Mouse (Mus musculus): ENCODE measurements around the gene Gsdma.
"Not testable (repeated sequence)": the region's sequence is repeated elsewhere in the genome, so short reads cannot be mapped to it uniquely, and the experiment has no call there.

Gsdma gene

DNA sequence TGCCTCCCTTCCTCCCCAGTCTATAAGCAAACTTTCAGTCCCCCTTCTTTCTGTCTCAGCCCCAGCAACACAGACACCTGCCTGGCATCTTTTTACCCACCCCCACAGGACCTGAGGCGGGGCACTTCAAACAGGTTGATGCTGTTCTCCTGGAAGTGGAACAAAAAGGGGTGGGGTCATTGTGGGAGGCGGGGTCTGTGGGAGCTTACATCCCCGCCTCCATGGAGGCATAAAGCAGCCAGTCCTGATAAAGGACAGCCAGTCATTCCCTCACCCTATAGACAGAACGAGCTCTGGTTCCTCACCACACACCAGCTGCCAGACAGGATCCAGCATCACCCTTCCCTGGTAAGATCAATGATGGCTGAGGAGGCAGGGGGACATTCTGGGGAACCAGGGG is at the start of gene Gsdma:
Gene Gsdma, plus strand, starts transcription at position 261 of the 400 bp plus-strand sequence.
- no peak for DNase-seq (ENCODE audit: low read depth, low spot score)

DNA sequence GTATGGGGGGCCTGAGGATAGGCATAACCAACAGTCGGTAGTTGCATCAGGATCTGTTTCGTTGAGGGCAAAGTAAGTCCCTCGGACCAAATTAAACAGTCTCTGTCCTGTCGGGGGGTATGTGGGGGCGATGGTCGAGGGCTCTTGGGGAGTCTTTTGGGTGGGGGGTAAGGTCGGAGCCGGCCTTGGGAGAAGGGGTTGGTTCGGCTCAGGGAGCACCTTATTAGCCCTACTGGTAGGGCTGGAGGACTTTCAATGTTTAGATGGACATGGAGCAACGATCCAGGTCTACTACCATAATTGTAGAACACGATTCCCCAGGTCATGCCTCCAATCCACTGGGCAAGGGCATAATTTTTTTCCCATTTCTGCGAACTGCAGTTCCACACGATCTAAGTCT is 43.4 kb upstream of the Gsdma start:
- no peak for DNase-seq (ENCODE audit: low read depth, low spot score)

DNA sequence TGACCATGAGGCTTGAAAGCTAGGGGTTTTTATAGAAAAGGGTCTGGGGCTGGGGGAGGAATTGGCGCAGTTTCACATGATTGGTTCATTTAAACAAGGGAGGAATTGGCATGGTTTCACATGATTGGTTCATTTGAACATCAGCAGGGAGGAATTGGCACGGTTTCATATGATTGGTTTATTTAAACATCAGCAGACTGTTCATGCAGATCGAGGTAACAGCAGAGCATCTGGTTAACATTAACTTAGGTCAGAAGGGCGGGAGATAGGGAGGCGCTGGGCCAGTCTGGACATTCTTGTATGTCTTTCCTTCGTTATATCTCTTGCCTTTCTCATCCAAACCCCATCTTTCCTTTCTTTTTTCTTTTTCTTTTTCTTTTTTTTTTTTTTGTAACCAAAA is 40.2 kb upstream of the Gsdma start:
- DNase-seq (ENCODE audit: low read depth, low spot score): not testable (repeated sequence)

DNA sequence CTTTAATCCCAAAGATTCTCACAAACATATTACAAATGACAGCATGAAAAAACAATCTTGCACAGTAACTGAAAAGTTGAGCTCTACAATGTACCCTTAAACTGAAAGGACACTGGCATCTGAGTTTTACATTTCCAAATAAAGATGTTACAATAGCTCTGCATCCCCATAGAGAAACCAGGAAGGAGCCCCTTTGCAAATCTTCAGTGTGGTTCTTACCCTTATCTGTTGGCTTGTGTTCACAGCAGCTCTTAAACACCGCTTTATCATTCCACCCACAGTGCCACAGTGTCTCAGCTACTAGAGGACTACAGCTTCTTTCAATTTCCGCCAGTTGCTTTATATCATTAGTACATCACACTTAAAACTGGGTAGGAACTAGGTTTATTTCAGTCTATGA is 39.8 kb upstream of the Gsdma start:
- DNase-seq (ENCODE audit: low read depth, low spot score): not testable (repeated sequence)

DNA sequence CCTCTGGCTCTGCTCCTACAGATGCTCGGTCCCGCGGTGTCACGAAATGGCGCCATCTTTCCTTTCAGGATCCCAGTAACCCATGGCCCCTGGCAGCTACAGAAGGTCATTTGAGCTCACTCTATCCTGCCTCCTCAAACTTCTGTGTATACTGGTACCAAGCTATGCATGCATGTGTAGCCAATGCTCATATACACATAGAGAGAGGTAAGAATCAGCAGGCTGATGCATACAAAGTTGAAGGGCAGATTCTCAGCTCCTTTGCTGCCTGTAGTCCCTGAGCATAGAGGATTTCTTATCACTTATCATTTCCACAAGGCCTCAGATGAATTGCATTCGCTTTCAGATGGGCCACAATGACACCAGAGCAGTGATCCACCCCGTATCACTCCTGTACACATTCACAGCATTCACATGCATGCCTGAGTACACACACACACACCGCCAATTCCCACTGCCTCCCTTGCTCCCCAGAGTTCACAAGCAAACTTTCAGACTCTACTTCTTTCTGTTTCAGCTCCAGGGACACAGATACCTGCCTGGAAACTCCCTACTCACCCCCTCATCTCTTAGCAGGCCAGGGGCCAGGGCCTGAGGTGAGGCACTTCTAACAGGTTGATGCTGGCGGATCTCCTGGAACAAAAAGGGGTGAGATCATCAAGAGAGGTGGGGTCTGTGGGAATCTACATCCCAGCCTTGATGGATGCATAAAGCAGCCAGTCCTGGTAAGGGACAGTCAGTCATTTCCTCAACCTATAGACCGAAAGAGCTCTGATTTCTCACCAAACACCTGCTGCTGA is 38.3 kb upstream of the Gsdma start, which contains the start of the genes Gm12355 and Gsdma3:
Gene Gm12355, minus strand, starts transcription at position 51 of the 800 bp plus-strand sequence.
Gene Gsdma3, plus strand, starts transcription at position 750 of the 800 bp plus-strand sequence.
- no peak for DNase-seq (ENCODE audit: low read depth, low spot score)

DNA sequence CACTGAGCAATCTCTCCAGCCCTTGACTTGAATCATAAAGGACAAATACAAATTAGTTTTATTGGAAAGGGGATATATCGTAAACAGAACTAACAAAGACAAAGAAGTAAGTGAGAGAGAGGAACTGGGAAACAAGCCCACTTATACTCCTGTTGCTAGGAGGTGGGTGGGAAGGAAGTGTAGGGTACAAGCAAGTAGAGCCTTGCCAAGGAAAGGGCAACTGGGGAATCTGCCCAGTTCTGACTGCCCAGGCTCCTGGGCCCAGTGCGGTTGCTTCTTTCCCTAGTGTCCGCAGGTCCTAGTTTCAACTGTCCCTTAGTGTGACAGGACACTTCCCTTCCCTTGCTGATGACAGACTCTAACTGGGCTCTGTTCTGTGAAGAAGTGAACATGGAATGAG is 35.4 kb upstream of the Gsdma start:
- DNase-seq (ENCODE audit: low read depth, low spot score): no peak

DNA sequence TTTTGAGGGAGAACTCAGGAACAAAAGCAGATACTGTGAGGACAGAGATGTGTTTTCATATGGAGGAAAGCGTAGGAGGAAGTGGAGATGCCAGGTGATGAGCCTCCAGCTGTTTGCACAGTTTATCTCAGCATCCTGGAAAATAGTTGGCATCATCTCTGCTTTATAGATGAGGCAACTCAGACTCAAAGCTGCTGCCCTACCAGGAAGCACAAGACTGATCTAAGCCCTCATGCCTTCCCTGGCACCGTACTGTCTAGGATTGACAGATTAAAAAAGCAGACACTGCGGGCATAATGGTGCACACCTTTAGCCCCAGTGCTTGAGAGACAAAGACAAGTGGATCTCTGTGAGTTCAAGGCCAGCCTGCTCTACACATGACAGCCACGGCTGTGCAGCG is 33.5 kb upstream of the Gsdma start:
- DNase-seq (ENCODE audit: low read depth, low spot score): no peak

DNA sequence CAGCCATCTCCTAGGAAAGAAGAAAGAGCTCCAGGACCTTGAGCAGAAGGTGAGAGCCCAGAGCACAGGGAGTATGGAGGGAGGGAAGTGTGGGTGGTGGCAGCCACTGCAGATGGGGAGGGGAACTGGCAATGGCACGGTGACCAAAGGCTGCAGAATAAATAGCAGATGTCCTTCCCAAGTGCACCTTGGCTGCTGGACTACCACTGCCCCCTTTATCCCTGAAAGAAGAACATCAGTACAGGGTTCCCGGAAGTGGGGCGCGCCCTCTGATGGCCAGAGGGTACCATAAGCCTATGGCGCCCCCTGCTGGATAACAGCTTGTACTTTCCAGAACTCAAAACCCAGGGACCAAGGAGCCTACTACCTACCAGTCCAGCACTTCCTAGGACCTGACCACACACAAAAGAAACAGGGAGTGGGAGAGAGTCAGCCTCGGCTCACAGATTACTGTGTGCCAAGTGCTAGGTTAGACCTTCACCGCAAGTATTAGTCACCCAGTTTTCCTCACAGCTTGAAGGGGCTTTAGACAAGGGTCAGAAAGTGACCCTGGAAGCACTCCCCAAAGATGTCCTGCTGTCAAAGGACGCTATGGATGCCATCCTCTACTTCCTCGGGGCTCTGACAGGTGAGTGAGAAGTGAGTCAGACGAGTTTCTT is 28.7 kb upstream of the Gsdma start:
- DNase-seq (ENCODE audit: low read depth, low spot score): peak; percentile 10

DNA sequence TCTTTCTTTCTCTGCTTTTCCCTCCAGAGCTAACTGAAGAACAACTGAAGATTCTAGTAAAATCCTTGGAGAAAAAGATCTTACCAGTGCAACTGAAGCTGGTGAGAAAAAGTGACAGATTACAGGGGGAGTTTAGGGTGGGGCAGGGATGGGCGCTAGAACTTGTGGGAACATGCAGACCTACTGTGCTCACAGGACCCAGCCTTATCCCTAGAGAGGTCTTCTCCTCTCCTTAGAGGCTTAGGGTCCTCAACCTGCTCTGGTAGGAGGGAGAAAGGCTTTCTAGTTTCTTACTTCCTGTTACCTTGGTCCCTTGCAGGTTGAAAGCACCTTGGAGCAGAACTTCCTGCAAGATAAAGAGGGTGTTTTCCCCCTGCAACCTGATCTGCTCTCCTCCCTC is 26.6 kb upstream of the Gsdma start:
- DNase-seq (ENCODE audit: low read depth, low spot score): no peak

DNA sequence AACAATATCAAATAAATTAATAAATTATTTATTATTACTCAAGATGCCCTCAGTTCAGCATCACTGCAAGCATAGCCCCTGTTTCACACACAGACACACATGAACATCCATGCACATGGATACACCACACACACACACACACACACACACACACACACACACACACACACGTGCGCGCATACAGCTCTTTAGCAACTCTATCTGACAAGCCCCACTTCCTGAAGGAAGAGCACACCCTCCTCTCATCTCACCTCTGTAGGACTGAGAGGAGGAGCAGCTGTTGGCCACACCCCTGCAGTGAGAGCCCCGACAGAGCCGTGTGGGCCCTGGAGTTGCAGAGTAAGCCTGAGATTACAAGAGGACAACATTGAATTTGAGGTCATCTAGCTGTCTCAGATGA is 24.1 kb upstream of the Gsdma start:
- DNase-seq (ENCODE audit: low read depth, low spot score): no peak

DNA sequence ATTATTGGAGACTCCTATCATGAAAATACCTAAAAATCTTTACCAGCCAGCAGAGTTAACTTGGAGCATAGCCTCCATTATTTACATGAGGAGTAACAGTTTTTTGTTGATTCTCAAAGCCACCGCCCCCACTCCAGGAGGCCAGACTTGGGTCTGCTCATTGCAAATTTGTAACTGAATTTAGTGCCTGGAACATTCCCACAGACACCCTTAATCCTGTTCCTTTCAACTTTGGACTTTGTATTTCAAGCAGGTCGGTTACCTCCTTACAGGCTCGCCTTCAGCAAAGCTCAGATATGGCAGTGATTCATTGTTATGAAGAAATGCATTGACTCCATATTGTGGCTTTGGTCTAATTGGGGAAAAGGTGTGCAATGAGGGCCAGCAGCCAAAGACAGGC is 19.4 kb upstream of the Gsdma start:
- no peak for DNase-seq (ENCODE audit: low read depth, low spot score)

DNA sequence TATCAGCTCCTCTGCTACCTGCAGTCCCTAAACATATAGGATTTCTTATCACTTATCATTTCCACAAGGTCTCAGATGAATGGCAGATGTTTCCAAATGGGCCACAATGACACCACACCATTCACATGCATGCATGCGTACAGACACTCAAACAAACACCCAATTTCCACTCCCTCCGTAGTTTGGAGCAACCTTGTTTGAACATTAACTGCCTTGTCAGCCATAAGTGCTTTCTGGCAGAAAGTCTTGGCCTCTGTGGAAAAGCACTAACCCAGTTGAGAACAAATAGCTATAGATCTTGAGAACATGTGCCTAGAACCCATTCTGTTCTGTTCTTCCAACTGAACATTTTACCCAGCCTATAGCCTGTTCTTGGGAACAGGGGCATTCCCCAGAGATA is 18.2 kb upstream of the Gsdma start:
- no peak for DNase-seq (ENCODE audit: low read depth, low spot score)

DNA sequence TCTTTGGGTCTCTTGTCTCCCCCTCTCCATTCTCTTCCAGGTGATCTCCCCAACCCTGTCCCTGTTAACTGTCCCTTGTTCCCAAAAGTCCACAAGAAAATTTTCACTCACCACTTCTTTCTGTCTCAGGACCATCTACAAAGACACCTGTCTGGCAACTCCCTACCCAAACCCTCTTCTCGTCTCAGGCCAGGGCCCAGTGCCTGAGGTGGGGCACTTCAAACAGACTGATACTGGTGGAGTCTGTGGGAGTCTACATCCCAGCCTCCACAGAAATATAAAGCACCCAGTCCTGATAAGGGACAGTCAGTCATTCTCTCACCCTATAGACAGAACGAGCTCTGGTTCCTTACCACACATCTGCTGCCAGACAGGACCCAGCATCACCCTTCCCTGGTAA is 17.7 kb upstream of the Gsdma start, which contains the start of gene Gsdma2:
Gene Gsdma2, plus strand, starts transcription at position 301 of the 400 bp plus-strand sequence.
- no peak for DNase-seq (ENCODE audit: low read depth, low spot score)

DNA sequence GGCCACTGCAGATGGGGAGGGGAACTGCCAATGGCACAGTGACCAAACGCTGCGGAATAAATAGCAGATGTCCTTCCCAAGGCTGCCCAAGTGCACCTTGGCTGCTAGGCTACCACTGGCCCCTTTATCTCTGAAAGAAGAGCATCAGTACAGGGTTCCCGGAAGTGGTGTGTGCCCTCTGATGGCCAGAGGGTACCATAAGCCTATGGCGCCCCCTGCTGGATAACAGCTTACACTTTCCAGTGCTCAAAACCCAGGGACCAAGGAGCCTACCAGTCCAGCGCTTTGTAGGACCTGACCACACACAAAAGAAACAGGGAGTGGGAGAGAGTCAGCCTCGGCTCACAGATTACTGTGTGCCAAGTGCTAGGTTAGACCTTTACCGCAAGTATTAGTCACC is 9.1 kb upstream of the Gsdma start:
- peak; percentile 58 for DNase-seq (ENCODE audit: low read depth, low spot score)

DNA sequence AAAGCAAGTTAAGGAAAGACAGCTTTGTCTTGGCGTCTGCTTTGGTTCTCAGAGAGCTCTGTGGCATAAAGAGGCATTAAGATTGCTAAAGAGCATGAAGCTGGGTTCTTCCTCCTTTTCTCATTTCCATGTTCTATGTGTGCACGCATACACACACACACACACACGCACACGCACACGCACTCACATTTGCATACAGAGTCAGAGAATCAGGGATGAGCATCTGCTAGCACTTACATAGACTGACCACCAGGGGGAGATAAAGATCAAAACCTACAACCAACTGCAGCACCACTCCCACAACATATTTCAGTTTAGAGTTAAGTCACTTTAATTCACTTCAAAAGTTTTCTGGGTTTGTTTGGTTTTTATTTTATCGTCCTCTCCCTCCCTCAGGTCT is 3.6 kb upstream of the Gsdma start:
- peak; percentile 75 for DNase-seq (ENCODE audit: low read depth, low spot score)

DNA sequence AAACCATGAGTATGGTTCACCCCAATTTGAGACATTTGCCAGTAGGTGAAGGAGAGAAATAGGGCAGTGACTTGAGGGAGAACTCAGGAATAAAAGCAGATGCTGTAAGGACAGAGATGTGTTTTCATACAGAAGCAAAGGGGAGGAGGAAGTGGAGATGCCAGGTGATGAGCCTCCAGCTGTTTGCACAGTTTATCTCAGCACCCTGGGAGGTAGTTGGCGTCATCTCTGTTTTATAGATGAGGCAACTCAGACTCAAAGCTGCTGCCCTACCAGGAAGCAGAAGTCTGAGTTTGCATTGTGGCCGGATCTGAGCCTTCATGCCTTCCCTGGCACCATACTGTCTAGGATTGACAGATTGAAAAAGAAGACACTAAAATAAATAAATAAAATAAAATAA is 4.8 kb downstream of the Gsdma start:
- DNase-seq (ENCODE audit: low read depth, low spot score): no peak

DNA sequence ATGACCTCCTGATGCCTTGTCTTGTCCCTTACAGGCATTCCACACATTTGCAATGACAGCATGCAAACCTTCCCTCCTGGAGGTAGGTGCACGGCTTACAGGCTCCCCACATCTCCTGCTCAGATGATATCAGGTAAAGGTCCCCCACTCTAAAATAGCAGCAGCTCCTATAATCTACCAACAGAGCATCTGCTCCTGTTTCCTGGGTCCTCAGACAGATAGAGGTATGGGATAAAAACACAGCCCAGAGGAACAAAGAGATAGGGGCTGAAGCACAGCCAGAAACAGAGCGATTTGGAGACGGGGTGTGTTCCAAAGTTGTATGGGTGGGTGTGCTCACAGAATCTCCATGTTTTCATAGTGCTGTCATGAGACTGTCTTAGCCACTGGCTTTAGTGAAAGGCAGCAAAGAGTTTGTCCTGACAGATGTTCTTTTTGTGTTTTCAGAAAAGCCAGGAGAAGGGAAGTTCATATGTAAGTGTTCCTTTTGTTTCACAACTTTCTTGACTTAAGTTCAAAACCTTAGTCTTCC is 7.2 kb downstream of the Gsdma start:
- no peak for DNase-seq (ENCODE audit: low read depth, low spot score)

DNA sequence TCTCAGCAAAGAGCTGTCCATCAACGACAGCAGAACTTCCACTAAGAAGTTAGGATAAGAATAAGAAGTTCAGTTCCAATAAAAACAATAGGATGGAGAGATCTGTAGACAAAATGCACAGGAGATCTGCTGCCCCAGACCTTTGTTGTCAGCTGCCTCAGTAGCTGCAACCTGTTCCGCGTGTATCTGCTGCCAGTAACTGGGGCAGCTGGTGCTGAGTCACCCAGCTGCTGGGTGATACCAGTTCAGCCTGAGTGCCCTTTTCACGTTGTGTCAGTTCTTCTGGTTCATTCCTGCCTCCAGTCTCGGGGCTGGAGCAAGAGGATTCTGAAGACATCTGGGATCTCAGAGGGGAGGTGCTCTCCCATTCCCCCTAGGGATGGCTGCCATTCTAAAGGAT is 7.7 kb downstream of the Gsdma start:
- no peak for DNase-seq (ENCODE audit: low read depth, low spot score)

DNA sequence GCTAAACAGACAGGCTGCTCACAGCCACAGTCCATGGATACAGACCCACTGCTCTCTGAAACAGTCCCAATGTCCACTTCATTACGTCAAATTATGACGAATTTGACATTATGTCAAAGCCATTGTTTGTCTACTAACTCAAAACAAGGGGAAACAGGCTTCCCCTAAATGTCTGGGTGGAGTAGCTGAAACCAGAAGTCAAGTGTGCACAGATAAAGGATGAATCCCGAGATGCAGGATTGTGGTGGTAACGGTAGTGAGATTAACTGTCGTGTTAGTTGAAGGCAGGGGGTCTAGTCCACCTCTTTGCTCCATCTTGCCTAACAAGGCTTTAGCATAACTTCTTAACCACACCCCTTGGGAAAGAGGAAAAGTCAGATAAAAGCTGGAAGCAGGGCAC is 8.3 kb downstream of the Gsdma start:
- DNase-seq (ENCODE audit: low read depth, low spot score): no peak

DNA sequence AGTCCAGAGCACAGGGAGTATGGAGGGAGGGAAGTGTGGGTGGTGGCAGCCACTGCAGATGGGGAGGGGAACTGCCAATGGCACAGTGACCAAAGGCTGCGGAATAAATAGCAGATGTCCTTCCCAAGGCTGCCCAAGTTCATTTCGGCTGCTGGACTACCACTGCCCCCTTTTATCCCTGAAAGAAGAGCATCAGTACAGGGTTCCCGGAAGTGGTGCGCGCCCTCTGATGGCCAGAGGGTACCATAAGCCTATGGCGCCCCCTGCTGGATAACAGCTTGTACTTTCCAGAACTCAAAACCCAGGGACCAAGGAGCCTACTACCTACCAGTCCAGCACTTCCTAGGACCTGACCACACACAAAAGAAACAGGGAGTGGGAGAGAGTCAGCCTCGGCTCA is 9.0 kb downstream of the Gsdma start:
- peak; percentile 66 for DNase-seq (ENCODE audit: low read depth, low spot score)

DNA sequence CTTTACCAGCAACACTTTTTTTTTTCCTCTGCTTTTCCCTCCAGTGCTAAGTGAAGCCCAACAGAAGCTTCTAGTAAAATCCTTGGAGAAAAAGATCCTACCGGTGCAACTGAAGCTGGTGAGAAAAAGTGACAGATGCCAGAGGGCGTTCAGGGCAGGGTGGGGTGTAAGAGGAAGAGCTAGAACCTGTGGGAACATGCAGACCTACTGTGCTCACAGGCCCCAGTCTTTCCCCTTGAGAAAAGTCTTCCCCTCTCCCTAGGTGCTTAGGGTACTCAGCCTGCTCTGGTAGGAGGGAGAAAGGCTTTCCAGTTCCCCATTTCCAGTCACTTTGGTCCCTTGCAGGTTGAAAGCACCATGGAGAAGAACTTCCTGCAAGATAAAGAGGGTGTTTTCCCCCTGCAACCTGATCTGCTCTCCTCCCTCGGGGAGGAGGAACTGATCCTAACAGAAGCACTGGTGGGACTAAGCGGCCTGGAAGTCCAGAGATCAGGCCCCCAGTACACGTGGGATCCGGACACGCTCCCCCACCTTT is 11.7 kb downstream of the Gsdma start:
- DNase-seq (ENCODE audit: low read depth, low spot score): no peak

DNA sequence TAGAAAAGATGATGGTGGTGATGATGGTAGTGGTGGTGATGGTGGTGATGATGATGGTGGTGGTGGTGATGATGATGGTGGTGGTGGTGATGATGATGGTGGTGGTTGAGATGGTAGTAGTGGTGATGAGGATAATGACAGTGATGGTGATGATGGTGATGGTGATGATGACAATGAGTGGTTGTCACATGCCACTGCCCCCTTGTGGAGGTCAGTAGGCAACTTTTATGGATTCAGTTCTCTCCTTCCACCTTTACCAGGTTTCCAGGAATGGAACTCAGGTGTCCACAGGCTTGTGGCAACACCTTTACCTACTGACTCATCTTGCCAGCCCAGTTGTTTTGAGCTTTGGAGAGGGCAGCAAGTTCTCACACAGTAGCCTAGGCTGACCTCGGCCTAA is 15.9 kb downstream of the Gsdma start:
- no peak for DNase-seq (ENCODE audit: low read depth, low spot score)

DNA sequence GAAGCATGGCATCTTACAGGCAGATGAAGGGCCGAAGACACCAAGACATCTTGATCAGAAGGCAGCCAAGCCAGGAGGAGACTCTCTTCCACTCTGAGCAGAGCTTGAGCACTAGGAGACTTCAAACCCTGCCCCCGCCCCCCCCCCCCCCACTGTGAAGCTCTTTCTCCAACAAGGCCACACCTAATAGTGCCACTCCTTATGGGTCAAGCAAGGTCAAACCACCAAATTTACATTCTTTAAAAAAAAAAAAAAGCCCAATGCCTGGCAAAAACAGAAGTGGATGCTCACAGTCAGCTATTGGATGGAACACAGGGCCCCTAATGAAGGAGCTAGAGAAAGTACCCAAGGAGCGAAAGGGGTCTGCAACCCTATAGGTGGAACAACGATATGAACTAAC is 16.4 kb downstream of the Gsdma start:
- DNase-seq (ENCODE audit: low read depth, low spot score): not testable (repeated sequence)
